Mouse (Mus musculus) urinary bladder, adult 2 months (tissue): ENCODE measurements around the gene Amer3. TPM values are rescaled to one million over a fixed set of nuclear protein-coding genes. Genes with fewer than 3 reads are reported as not detected.
"Not testable (repeated sequence)": the region's sequence is repeated elsewhere in the genome, so short reads cannot be mapped to it uniquely, and the experiment has no call there.

Experiments used
- DNase-seq: peaks from one replicate; pipeline ENCODE4 v3.0.0; 2022; ENCODE audit warnings: low spot score
- polyA plus RNA-seq: library from polyadenylated mRNA; depleted of rRNA; stranded (reverse); fragments of >200 nt; gene quantifications from 2 replicates; pipeline ENCODE4 v1.2.3, GENCODE M21; 2012; rRNA removed

The Amer3 gene
- polyA plus RNA-seq: 0.01 TPM in 1 of 2 replicates, not detected in the other

GRCm38 (mm10) chr1:34578851-34579781 is at the start of gene Amer3:
TSS of gene Amer3 (plus strand) at chr1:34579657.
- DNase-seq: peak; percentile 45

DNA sequence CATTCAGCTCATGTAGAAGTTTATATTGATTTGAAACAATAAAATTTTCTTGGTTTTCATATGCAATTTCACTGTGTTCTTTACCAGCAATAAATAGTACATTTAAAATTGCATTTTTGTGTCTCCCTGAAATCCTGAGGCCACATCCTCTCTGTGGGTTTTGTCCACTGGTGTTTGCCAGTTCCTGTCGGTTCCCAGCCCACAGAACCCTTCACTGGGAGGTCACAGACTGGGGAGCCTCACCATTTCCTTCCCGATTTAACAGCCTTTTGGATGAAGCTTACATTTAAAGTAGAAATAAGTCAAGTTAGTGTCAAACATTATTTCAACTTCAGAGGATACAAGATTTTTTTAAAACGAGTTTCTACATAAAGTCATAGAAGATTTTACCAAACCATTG is 44.9 kb upstream of the Amer3 start:
- DNase-seq: not testable (repeated sequence)

DNA sequence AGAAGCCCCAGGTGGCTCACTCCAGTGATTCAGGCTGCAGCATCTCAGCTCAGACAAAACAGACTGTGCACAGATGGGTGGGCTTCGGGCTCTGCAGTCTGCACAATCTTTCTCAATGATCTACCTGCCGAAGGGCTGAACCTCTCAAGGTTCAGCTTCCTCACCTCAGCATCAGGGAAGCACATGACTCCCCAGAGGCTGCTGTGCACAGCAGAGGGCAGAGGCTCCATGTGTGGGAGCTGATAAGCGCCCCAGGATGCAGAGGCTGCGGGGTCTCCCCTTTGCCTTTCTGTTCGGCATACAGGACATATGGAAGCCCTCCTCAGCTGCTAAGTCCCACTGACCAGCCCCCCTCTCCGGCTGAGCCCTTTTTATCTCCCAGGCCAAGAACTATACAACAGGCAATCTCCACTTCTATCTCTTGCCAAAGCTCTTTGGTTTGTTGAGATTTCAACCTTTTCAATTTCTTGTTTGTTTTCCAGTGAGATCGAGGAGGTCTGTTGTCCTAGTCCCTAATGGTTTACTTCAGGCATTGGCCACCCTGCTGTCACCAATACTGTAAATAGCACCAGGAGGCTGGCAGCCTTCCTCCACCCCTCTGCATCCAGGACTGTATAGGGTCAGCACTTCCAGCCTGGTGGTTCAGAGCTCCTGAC is 44.3 kb upstream of the Amer3 start, which contains the start of gene Cfc1:
Cfc1 (plus strand) TSS at position 606 of the 656 bp plus-strand sequence.
- not testable (repeated sequence) for DNase-seq

GRCm38 (mm10) chr1:34536291-34536766 is 43.1 kb upstream of the Amer3 start:
- DNase-seq: no peak

- DNase-seq: no peak
Observed at GRCm38 (mm10) chr1:34536767-34537485, 42.5 kb upstream of the Amer3 start.

DNA sequence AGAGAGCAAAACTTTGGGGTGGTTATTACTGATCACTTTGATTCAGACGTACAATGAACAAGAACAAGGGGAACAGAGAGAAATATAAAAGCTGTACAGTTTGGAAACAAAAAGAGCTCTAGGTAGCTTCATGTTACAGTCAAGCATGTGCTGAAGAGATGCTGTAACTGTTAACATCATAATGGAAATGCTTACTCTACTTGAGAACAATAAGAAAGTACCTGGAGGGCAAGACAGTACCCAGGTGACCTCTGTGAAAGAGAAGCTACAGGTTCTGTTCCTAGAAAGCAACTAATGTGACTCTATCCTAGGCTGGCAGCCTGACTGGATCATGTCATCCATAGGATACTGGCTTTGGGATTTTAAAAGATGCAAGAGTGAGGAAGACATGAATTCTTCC is 32.4 kb upstream of the Amer3 start:
- DNase-seq: no peak

- no peak for DNase-seq
Observed at GRCm38 (mm10) chr1:34553690-34554089, 25.8 kb upstream of the Amer3 start.

DNA sequence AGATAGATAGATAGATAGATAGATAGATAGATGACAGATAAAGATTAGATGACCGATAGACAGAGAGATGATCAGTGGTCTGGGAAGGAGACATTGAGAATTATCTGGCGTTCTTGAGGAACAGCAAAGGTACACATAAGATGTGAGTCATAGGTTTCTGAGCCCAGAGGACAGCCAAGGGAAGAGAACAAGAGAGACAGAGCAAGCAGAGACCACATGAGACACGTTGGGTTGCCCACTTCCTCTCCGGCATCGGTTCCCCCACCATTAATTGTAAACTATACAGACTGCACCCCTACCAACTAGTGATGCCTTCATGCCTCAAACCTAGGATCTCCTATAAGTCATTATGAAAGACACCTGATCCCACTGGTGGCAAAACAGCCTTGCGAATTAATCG is 25.2 kb upstream of the Amer3 start:
- DNase-seq: no peak

GRCm38 (mm10) chr1:34560843-34561242 is 18.6 kb upstream of the Amer3 start, which contains the start of gene Prss40:
TSS of gene Prss40 (minus strand) at chr1:34560943.
- no peak for DNase-seq

DNA sequence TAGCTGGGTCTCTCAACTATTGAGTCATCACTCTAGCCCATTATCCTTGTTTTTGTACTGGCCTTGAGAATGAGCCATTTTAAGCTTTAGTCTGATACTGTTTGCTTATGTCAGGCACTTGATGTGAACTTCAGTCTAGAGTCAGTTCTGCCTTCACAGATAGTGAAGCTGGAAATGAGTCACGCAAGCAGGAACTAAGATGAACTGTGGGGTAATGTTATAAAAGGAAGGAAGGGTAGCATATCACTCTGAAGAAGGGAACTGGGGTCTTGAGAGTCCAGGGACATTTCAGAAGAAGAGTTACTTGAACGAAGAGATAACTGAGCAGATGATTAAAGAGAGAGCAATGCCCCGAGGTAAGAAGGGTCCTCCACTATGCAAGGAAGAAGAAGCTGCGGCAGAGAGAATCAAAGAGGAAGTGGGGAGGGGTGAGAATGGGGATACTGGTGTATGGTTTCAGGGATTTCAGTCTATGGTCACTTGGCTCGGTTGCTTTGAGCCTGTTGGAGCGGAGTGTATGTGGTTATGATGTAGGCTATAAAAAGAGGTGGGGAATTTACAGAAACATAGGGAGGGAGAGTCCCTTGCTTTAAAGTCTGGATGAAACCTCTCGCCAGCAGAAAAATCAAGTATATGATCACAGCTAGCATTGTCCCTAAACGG is 14.9 kb upstream of the Amer3 start:
- DNase-seq: no peak

GRCm38 (mm10) chr1:34568120-34568519 is 11.3 kb upstream of the Amer3 start:
- DNase-seq: no peak

DNA sequence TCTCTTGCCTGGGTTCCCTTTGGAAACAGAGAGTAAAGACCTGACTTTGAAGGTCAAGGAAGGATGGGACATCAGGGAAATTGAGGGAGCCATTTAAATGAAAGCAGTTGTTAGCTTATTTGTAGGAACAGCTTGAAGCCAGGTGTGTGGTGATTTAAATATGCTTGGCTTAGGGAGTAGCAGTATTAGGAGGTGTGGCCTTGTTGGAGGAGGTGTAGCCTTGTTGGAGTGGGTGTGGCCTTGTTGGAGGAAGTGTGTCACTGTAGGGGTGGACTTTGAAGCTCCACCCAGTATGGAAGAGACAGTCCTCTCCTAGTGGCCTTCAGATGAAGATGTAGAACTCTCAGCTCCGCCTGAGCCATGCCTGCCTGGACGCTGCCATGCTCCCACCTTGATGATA is 9.6 kb upstream of the Amer3 start:
- no peak for DNase-seq

GRCm38 (mm10) chr1:34571431-34571830 is 8.0 kb upstream of the Amer3 start:
- no peak for DNase-seq

GRCm38 (mm10) chr1:34573221-34573620 is 6.2 kb upstream of the Amer3 start:
- no peak for DNase-seq

- DNase-seq: no peak
Observed at GRCm38 (mm10) chr1:34579782-34580356, 412 bp downstream of the Amer3 start.

DNA sequence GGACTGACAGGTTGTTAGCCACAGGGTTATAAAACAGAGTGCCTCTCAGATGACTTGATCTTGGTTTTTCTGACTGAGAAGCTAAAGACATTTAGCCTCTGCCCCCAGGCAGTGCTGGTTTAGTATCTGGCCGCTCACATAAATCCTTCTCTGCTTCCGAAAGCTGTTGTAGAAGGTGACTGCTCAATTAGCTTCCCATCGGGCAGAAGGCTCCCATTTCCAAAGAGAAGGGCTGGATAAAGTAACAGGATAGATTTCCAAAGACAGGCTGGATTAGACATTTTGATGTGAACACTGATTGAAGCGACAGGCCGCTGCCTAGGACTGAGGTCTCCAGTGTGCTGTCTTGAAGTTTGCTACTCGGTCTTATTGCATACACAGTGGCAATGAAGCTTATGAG is 2.8 kb downstream of the Amer3 start:
- DNase-seq: no peak

DNA sequence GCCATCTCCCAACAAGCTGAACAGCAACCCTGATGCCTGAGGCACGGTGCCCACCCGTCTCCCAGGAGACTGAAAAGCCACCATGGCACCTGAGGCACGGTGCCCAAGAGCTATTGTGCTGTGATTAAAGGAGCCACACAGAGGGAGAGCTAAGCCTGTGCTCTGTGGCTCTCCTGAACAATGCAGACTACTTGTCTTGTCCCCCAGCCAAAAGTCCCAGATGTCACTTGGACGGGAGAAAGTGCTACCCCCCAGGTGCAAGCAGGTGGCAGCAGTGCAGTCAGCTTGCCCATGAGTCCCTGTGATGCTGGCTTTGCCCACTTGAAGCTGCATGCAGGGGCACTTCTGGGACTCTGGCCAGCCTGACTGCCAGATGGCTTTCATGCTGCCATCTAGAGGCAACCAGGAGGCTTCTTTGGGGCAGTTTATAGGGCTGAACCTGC is 4.4 kb downstream of the Amer3 start:
- DNase-seq: no peak

- DNase-seq: no peak
Observed at GRCm38 (mm10) chr1:34584736-34585135, 5.3 kb downstream of the Amer3 start.

GRCm38 (mm10) chr1:34587298-34588096 is 8.0 kb downstream of the Amer3 start:
- no peak for DNase-seq

DNA sequence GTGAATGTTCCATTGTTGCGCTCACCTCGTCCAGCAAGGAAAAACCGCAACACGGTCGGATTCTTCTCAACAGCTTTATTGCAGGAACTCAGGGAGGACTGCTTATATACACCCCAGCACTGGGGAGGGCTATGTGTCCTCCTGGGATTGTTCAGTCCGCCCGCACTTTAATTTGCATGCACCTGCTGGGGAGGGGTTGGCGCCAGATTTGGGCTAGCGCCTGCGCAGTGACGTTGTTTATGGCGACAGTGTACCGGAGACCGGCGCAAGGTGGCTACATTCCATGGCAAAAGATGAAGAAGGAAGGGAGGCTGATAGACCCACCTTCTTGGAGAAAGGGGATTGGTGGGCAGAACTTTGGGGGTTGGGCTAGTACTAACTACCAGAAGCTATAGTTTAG is 20.5 kb downstream of the Amer3 start:
- no peak for DNase-seq
